Mouse (Mus musculus) bone marrow macrophage, adult 2 months (primary cell): ENCODE data around the gene Sapcd1.

ENCODE experiments used
- CTCF ChIP-seq: IDR thresholded peaks from 2 replicates; pipeline ENCODE4 v1.5.1; 2012; ENCODE audit warnings: low read depth, mild to moderate bottlenecking, low read length, moderate library complexity
- POLR2A ChIP-seq: IDR thresholded peaks from 2 replicates; pipeline ENCODE4 v1.6.1; 2012; ENCODE audit warnings: mild to moderate bottlenecking, low read depth, low read length, borderline replicate concordance

GRCm38 (mm10) chr17:34994751-34995150 lies 33.1 kb downstream of the Sapcd1 start:
- no peak for TF ChIP-seq CTCF
- no peak for TF ChIP-seq POLR2A
